Mouse (Mus musculus): Measurements from ENCODE around the gene Mall.

The Mall gene

DNA sequence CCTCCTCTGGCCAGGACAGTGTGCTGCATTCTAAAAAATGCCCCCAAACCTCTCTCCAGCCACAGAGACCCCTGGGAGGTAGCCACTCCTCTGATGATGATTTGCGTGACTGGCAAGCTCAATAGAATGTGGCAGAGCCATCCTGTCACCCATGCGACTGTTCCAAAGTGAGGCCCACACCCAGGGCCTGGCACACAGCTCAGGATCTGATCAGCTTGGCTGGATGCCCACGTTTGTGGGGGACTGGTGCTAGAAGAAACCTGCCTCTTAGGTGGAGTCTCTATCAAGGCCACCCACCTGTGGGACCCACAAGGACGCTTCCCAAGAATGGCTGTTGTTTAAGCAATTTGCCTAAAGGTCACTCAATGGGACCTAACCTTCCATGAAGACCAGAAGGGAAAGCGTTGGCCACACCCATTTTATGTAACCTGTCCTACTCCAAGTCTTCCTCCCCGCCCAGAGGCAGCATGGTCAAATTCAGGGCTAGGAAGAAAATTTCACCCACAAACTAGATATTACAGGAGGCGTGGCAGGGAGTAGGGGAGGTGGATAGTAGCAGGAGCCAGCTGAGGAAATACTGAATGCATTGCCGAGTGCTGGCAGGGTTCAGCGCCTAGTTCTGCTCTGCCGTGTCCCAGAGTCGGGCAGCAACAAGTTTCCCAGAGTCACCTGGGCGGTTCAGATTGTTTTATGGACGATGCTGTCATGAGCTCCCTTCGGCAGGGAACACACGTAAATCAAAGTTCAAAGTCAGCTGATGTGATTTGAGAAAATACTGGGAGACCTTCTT, 876 bp downstream of the Mall start:
- DNase-seq, result no peak

DNA sequence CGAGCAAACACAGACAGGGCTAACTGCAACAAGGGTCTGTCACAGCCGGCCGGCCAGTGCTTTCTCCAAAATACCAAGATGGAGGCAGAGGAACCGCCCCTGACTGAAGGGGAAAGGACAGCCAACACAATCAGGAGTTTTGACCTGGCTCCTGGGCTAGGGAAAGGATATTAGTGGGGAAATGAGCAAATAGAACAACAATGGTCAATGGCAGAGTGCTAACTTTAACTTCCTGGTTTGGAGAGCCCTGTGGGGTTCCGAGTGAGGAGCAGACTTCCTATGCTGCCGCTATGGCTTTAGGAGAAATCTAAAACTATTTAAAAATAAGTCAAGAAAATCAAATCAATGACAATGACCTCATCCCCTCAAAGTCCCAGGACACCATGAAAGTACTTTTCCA, 1.6 kb downstream of the Mall start:
- no peak for DNase-seq

DNA sequence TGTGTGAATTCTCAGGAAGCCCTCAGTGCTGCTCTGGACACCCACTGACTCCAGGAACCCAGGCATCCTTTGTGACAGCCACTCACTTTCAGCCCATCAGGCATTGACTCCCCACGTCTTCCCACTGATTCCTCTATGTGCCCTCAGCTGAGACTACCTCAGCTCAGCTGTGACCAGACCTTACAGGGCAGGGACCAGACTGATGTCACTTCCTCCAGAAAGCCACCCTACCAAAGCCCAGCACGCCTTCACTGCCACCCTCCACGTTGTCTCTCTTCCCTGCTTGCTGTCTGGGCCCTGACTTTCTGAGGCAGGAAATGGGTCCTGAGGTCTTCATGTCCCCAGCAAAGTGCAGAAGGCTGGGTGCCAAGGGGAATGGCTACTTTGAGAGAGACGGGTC, 6.5 kb downstream of the Mall start:
- no peak for DNase-seq

- DNase-seq, result peak; percentile 73
Observed at GRCm38 (mm10) chr2:127722176-127722892, 7.4 kb downstream of the Mall start.

DNA sequence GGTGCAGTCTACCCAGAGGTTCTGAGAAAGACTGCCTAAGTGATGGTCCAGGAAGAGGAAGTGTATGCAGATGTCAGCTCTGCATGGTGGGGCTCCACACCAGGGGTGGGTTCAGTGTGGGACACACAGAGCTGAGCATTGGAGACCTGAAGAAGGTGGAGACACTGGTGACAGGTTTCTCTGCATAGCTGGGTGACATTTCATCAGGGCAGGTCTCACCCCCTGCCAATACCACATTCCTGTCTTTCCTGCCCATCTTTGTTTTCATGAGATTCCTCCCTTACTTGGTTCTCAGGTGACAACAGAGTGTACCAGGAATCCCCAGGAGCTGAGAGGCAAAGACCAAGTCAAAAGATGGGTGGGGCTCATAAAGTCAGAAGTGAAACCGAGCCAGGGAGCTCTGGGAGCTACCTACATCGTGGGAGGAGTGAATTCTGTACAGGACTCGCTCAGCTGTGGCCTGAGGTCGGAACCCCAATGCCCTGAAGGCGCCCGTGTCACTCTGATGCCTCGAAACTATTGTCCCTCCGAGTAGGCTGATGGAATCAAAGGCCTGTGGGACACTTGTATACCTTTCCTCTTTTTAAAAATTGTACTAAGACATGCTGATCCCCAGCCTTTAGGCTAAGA, 10.8 kb downstream of the Mall start:
- DNase-seq, result no peak

GRCm38 (mm10) chr2:127714726-127715125, 15.0 kb downstream of the Mall start:
- no peak for DNase-seq

DNA sequence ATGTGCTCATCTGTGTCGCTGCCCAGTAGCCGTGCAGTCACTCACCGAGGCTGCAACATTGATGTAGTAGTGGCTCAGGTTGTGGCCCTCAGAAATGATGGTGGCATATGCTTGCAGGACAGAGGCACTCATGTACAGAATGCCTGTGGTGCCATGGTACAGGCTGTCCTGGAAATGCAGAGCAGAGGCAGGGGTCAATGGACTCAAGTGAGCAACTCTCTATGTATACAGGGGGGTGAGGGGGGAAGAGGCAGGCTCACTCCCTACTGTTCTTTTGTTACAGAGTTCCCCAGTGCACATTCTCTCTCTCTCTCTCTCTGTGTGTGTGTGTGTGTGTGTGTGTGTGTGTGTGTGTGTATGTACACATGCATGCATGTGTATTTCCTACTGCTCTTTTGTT, 20.9 kb downstream of the Mall start:
- DNase-seq, result no peak

- no peak for DNase-seq
Observed at GRCm38 (mm10) chr2:127708060-127708459, 21.7 kb downstream of the Mall start.

GRCm38 (mm10) chr2:127705267-127705666, 24.5 kb downstream of the Mall start:
- no peak for DNase-seq

DNA sequence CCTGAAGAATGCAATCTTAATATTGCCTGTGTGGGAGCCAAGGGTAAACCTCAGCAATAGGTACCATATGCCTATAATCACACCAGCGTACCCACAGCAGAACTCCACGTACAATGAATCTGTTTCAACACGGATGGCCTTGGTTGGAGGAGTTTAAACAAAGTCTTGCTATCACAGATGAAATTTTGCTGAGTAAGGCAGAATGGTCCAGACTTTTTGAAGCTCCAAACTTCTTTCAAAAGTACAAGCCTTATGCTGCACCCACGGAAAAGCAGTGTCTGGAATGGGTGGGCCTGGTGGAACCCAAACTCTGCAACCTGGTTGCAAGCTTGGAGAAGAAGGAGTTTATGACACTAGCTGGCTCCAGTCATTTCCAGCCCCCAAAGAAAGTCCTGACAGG, 40.5 kb downstream of the Mall start:
- DNase-seq, result no peak

GRCm38 (mm10) chr2:127683687-127684331, 45.9 kb downstream of the Mall start:
- peak; percentile 78 to 80 for DNase-seq

- no peak for DNase-seq
Observed at GRCm38 (mm10) chr2:127667843-127668506, 61.8 kb downstream of the Mall start.

DNA sequence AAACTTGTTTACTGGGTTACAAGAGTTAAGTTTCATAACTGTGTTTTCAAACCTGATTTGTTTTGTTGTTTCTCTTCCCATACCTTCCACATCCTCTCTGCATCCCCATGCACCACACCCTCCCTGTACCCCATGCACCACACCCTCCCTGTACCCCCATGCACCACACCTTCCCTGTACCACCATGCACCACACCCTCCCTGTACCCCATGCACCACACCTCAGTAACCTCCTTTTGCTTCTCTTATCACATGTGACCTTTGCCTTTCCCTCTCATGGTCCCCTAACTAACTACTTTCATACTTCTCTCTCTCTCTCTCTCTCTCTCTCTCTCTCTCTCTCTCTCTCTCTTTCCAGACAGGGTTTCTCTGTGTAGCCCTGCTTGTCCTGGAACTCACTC, 62.7 kb downstream of the Mall start:
- no peak for DNase-seq

DNA sequence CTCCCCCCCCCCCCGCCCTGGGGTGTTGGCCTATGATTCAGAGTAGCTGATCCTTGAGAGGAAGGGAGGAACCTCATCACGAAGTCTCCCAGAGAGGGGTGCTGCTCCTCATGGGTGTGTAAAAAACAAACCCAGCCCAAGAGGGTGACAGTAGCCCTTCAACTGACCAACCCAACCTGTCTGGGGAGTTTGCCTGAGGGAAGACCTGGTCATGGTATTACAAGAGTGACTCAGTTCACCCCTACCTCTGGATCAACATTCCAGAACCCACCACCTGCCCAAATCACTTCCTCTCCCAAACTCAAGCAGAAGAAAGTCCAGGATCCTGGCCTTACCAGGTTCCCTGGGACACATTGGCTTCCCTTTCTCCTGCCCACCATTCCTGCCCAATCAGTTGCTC, 67.0 kb downstream of the Mall start:
- no peak for DNase-seq

GRCm38 (mm10) chr2:127656086-127656720, 73.5 kb downstream of the Mall start, which contains the start of gene Mal:
TSS of gene Mal (minus strand) at chr2:127656695.
- DNase-seq, result peak; percentile 79 to 82

GRCm38 (mm10) chr2:127655419-127655818, 74.3 kb downstream of the Mall start:
- DNase-seq, result peak in 1 of 2 experiments; percentile 40

GRCm38 (mm10) chr2:127654786-127655185, 74.9 kb downstream of the Mall start:
- DNase-seq, result peak in 1 of 2 experiments; percentile 33

Data from kidney, adult 8-10 months (tissue).